ENCODE assay signal across 19 mouse cellular contexts in the genomic region with DNA sequence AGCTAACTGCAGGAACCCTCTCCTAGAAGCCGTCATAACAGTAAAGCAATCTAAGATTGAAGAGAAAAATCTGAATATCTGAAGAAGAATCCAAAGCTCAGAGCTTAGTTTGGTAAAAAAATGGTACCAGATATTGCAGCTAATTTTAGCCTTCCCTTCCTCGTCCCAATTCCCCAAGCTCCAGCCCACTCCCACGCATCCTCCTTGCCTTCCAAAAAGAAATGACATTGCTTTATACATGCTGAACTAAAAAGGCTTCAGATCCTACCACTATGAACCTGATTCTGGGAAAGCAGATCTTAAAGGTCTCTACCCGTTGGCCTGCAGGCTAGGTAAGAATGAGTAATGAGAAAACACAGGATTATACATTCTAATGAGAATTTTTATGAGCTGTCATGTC.
A peak's percentile ranks its signal among the peaks of the same experiment; 100 is the strongest.
DNase-seq lines count a peak whose midpoint lies in the region; ATAC-seq and TF ChIP-seq lines count a peak whose summit lies in the region.
"Had no signal": no experiment of that assay in that cellular context is flagged by ENCODE, and none has a peak within 500 bp of the region (broad histone marks: within the 10 kb centered on the region; RNA-seq: fewer than 3 reads in every experiment).

No protein-coding gene starts in this region.

- no peaks in the 10 kb centered on the region for H3K27me3 ChIP-seq in midbrain, embryonic 16.5 days (ENCODE audit: control insufficient read depth, insufficient read depth, low read depth, low read length)

- WGBS in midbrain, embryonic 16.5 days, result 52% methylated on average over 4 of the region's 4 CpGs

- peaks cover 24% of the 10 kb centered on the region for H3K4me1 ChIP-seq in cortical plate, adult 2 months (ENCODE audit: control insufficient read depth, insufficient read depth, low read length)
- H3K4me1 ChIP-seq in midbrain, embryonic 16.5 days (ENCODE audit: control insufficient read depth, insufficient read depth, low read length), result peaks cover 16% of the 10 kb centered on the region

- intact Hi-C loops in heart, postnatal 10 days (cut with DNase I), result no loop called here
- intact Hi-C loops in left cerebral cortex, adult 2 months (cut with DNase I), result loop anchor here (1.0 kb wide), 1 partner anchor 27 kb away; no protein-coding TSS in a partner anchor
- intact Hi-C loops in left cerebral cortex, postnatal 10 days (cut with DNase I), result no loop called here

- H3K9me3 ChIP-seq in midbrain, embryonic 16.5 days (replicated peaks; ENCODE audit: control insufficient read depth, low read length, poor library complexity, severe bottlenecking), result no peaks in the 10 kb centered on the region
- H3K9me3 ChIP-seq: forebrain, embryonic 10.5 days had no signal

- DNase-seq in heart, postnatal 10 days, result peak; percentile 27 to 30
- no peak for DNase-seq in heart, adult 8-10 months (ENCODE audit: low spot score)
- DNase-seq in left cerebral cortex, adult 2 months (ENCODE audit: extremely low spot score in 1 of 2, low spot score in 2 of 2), result peak in 1 of 2 experiments; percentile 23
- DNase-seq in left cerebral cortex, postnatal 10 days (ENCODE audit: extremely low spot score in 1 of 2, low spot score in 2 of 2), result no peak
- DNase-seq in B cell, adult 2 months, result no peak
- DNase-seq: adrenal gland, adult 2 months; cerebellum, adult 2 months; gastrocnemius, postnatal 14 days; kidney, adult 2 months; kidney, postnatal 4 days; lung, embryonic 14.5 days had no signal

- no peak for TF ChIP-seq CTCF in left cerebral cortex, adult 2 months (IDR thresholded peaks at IDR 0.05)
- TF ChIP-seq CTCF in cortical plate, adult 2 months (IDR thresholded peaks at IDR 0.05; ENCODE audit: extremely low read depth, insufficient read depth, low read length), result no peak

- peak overlapping the region; percentile 93 for H3K27ac ChIP-seq in left cerebral cortex, adult 2 months
- peak overlapping the region; percentile 85 for H3K27ac ChIP-seq in cortical plate, adult 2 months (ENCODE audit: insufficient read depth, low read length)
- peak overlapping the region; percentile 53 for H3K27ac ChIP-seq in midbrain, embryonic 16.5 days (ENCODE audit: low read length)
- H3K27ac ChIP-seq: forebrain, embryonic 10.5 days; macrophage had no signal

- H3K36me3 ChIP-seq in midbrain, embryonic 16.5 days (ENCODE audit: control insufficient read depth, insufficient read depth, low read length), result no peaks in the 10 kb centered on the region
- H3K36me3 ChIP-seq: forebrain, embryonic 10.5 days; G1E had no signal

- no peak for ATAC-seq in midbrain, embryonic 16.5 days
- ATAC-seq in activated CD4-positive, CD25-positive, alpha-beta regulatory T cell, adult 4 months, result no peak

- TF ChIP-seq POLR2A in cortical plate, adult 2 months (IDR thresholded peaks at IDR 0.05; ENCODE audit: extremely low read depth, insufficient read depth, low read length), result no peak

- no peak overlapping the region for H3K4me2 ChIP-seq in midbrain, embryonic 16.5 days (ENCODE audit: low read length)
- H3K4me2 ChIP-seq: heart, embryonic 11.5 days; liver, embryonic 11.5 days; lung, embryonic 14.5 days had no signal

- no peak overlapping the region for H3K4me3 ChIP-seq in left cerebral cortex, adult 2 months
- H3K4me3 ChIP-seq in cortical plate, adult 2 months (ENCODE audit: insufficient read depth, low read length), result no peak overlapping the region
- H3K4me3 ChIP-seq in midbrain, embryonic 16.5 days (ENCODE audit: low read depth, low read length), result no peak overlapping the region
- H3K4me3 ChIP-seq: forebrain, embryonic 10.5 days had no signal

- no peak overlapping the region for H3K9ac ChIP-seq in midbrain, embryonic 16.5 days (ENCODE audit: low read depth, low read length)
- H3K9ac ChIP-seq: lung, embryonic 14.5 days had no signal

Comparison
In these comparisons a context has a peak if more than half of its experiments do, and no peak if none do; other contexts are left out.
1. DNase-seq: peak in heart, postnatal 10 days (2 of 2); none in heart, adult 8-10 months (single experiment), left cerebral cortex, postnatal 10 days (0 of 2) and B cell, adult 2 months (0 of 2).
2. Peak in every context shown above with its lines, with median percentiles within 50 percentile points of each other: H3K27ac ChIP-seq.